Mouse (Mus musculus) forebrain, embryonic 15.5 days (tissue): ENCODE data around the gene Tspo2. TPM values are rescaled to one million over a fixed set of nuclear protein-coding genes. Genes with fewer than 3 reads are reported as not detected.

Source experiments
- ATAC-seq: fragments of 200-750 bp; cut with Nextera tagmentation; replicated peaks from 2 replicates; pipeline ENCODE4 v1.8.0; 2017; ENCODE audit warnings: mild to moderate bottlenecking, moderate TSS enrichment, moderate library complexity
- H3K27ac ChIP-seq: fragments of 300-500 bp; sonication (generic); replicated peaks from 2 replicates; pipeline ENCODE4 v1.5.1; 2015; ENCODE audit warnings: mild to moderate bottlenecking, inconsistent platforms
- H3K27me3 ChIP-seq: fragments of 300-500 bp; sonication (generic); 2 replicates; pipeline ENCODE4 v1.6.1; 2015; ENCODE audit warnings: inconsistent platforms
- H3K36me3 ChIP-seq: fragments of 300-500 bp; sonication (generic); 2 replicates; pipeline ENCODE4 v1.6.1; 2015; ENCODE audit warnings: mild to moderate bottlenecking, inconsistent platforms
- H3K4me1 ChIP-seq: fragments of 300-500 bp; sonication (generic); 2 replicates; pipeline ENCODE4 v1.6.1; 2015; ENCODE audit warnings: inconsistent platforms
- H3K4me2 ChIP-seq: fragments of 300-500 bp; sonication (generic); replicated peaks from 2 replicates; pipeline ENCODE4 v1.6.1; 2015; ENCODE audit warnings: mild to moderate bottlenecking, inconsistent platforms
- H3K4me3 ChIP-seq: fragments of 300-500 bp; sonication (generic); 2 replicates; pipeline ENCODE4 v1.5.1; 2015; ENCODE audit warnings: mild to moderate bottlenecking, inconsistent platforms
- H3K9ac ChIP-seq: fragments of 300-500 bp; sonication (generic); replicated peaks from 2 replicates; pipeline ENCODE4 v1.6.1; 2015; ENCODE audit warnings: mild to moderate bottlenecking, inconsistent platforms
- H3K9me3 ChIP-seq: fragments of 300-500 bp; sonication (generic); 2 replicates; pipeline ENCODE4 v1.6.1; 2016; ENCODE audit warnings: inconsistent platforms
- WGBS: fragments of 180-500 bp; shearing (Covaris S2); methylation state at CpG from one replicate; pipeline ENCODE4 v1.1.7; 2015; ENCODE audit warnings: mixed read lengths; 5-methylcytosine and 5-hydroxymethylcytosine counted together
- polyA plus RNA-seq: library from polyadenylated mRNA; unstranded; fragments of >200 nt; fragmentation: Nextera tagmentation; extraction: Ambion mirVana; gene quantifications from 2 replicates; pipeline ENCODE4 v1.2.1, GENCODE M21; 2015

The Tspo2 gene
- polyA plus RNA-seq, 1 experiment from 2014 or later: 2.8 TPM

DNA sequence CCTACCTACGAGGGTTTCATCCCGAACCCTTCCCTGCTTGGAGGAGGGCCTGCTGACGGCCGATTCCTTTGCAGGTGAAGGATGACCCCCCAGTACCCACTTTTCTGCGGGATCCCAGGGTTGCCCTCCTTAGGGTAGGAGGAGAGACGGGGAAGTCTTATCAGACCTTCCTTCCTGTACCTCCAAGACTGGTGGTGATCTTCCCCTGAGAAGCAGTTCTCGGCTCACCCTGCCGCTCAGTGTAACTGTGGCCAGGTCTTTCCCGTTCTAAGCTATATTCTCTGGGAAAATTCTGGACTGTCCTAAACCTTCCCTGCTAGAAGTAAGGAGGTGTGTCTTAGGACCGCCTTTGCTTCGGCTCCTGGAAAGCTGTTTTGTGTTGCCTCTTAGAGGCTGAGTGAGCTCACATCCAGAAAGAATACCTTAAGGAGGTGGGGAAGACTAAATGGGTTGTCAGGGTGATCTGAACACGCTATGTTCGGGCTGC, 41.0 kb downstream of the Tspo2 start:
- WGBS: under 1% methylated on average over 13 of the region's 13 CpGs
- H3K27ac ChIP-seq: peak overlapping the region; percentile 96
- H3K9ac ChIP-seq: peak overlapping the region; percentile 67
- no peaks in the 10 kb centered on the region for H3K9me3 ChIP-seq
- H3K36me3 ChIP-seq: peaks cover 7% of the 10 kb centered on the region
- H3K4me2 ChIP-seq: peak overlapping the region; percentile 83
- H3K4me3 ChIP-seq: peak overlapping the region; percentile 80
- H3K27me3 ChIP-seq: no peaks in the 10 kb centered on the region
- peaks cover 38% of the 10 kb centered on the region for H3K4me1 ChIP-seq
- peak; percentile 32 for ATAC-seq

DNA sequence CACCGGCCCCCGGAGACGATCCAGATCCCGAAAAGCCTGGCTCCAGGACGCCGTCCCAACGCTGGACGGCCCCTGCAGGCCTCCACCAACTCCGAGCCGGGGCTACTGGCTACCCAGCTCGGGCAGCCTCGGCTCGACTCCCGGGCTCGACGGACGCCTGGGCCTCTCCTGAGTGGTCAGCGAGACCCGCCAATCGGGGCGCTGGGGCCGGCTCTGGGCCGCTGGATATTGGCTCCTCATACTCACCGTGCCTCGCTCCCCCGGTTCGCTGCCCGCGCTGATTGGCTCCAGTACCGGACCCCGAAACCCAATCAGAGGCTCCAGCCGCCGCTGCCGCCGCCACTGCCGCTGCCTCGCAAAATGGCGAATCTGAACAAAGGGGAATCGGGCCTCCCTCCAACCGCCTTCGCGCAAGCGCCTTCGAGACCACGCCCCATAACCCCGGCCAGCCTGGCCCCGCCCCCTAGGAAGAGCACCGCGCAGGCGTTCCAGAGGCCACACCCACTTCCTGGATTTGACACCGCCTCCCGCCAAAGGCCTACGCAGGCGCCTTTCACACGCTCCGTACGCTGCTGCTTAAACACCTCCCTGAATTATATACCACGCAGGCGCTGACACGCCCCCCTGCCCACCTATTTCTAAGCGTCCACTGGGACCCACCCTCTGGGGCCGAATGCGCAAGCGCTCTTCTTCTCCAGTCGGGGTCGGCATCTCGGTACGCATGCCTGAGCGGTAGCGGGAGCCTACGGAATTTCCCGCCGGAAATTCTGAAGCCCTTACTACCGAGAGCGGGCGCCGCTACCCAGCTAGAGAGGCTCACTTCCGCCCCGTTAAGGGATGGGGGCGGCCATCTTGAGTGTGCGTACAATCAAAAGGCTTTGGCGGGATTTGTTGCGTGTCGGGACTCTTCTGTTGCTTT, 41.7 kb downstream of the Tspo2 start, which contains the start of the genes Nfya and Oard1:
Gene Nfya (minus strand): TSS at position 527 of the 919 bp plus-strand sequence.
Gene Oard1 (plus strand): TSS at position 635 of the 919 bp plus-strand sequence.
- Histone ChIP-seq H3K27ac (peak within 1 kb of the TSS; percentile 99), H3K4me3 (peak within 1 kb of the TSS; percentile 80), H3K4me2 (peak within 1 kb of the TSS; percentile 83), H3K4me1 (peaks cover 38% of the 10 kb centered on the region), H3K27me3 (no peaks in the 10 kb centered on the region), H3K9ac (peak within 1 kb of the TSS; percentile 95), H3K36me3 (0 out of 2 replicates have a peak, but pooled peaks cover under 1% of the 10 kb centered on the region), H3K9me3 (no peaks in the 10 kb centered on the region)
- ATAC-seq: peak; percentile 97
- WGBS: under 1% methylated on average over 84 of the region's 84 CpGs

DNA sequence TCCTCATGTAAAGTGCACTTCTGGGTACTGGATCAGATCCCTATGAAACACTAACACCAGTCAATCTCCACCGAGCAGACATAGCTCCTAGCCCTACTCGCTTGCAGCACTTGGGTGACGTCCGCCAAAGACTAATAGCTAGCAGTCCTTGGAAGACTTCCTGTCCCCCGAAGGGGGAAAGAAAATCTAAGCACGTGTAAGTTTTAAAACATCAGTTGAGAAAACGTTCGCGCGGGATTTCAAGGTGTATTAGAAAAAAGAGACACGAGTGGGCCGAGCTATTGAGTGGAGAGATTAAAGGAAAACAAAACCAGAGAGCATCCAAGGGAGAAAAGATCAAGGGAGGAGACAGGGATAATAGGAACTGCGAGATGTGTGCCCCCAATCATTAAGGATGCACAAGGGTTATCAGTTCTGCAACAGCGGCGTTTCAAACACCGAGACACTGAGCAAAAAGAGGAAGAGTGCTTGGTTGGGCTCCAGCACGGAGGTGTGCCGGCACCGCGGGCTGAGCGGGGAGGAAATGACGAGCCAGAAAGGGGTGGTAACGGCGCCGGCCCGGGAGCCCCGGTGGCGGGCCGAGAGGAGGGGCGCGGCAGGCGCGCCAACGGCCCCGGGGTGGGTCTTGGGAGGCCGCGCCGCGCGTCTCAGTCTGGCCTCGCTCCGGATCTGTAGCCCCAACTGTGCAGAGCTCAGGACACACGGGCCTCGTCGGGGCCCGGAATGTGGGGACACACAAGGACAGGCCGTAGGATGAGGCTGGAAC, 42.6 kb downstream of the Tspo2 start:
- Histone ChIP-seq H3K4me2 (peak overlapping the region; percentile 58), H3K4me1 (peaks cover 38% of the 10 kb centered on the region), H3K4me3 (peak overlapping the region; percentile 80), H3K9ac (peak overlapping the region; percentile 95), H3K27me3 (no peaks in the 10 kb centered on the region), H3K9me3 (no peaks in the 10 kb centered on the region), H3K27ac (peak overlapping the region; percentile 99), H3K36me3 (no peaks in the 10 kb centered on the region)
- WGBS: under 1% methylated on average over 47 of the region's 47 CpGs
- peak; percentile 24 for ATAC-seq

DNA sequence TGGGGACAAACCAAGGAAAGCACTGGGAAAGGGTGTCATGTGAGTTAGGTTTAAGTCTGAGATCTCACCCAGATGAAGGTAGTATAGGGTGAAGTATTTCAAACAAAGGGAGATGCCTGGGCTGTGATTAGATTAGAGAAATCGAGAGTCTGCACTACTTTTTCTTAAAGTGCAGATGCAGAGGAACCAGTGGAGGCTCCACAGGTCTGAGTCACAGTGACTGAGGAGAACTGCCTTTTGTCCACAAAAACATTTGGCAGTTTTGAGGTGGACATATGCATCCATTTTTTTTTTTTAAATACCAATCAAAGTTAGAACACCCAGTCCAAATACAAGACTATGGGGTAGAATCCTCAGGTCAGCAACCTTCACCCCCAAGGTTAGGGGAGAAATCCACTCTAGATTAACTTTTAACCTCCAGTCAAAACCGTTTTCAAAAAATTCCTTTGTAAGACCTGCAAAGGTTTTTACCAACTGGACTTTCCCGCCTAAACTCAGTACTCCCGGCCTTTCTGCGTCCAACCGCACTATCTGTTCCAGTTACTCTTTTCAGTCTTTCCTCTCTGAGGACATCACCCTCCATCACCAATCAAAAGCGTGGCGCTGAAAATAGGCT, 43.3 kb downstream of the Tspo2 start:
- peak overlapping the region; percentile 58 for H3K4me2 ChIP-seq
- no peaks in the 10 kb centered on the region for H3K36me3 ChIP-seq
- peak overlapping the region; percentile 99 for H3K27ac ChIP-seq
- no peak for ATAC-seq
- H3K9ac ChIP-seq: peak overlapping the region; percentile 95
- peaks cover 38% of the 10 kb centered on the region for H3K4me1 ChIP-seq
- WGBS: 10% methylated on average over 8 of the region's 8 CpGs
- H3K27me3 ChIP-seq: no peaks in the 10 kb centered on the region
- H3K4me3 ChIP-seq: peak overlapping the region; percentile 80
- H3K9me3 ChIP-seq: no peaks in the 10 kb centered on the region

DNA sequence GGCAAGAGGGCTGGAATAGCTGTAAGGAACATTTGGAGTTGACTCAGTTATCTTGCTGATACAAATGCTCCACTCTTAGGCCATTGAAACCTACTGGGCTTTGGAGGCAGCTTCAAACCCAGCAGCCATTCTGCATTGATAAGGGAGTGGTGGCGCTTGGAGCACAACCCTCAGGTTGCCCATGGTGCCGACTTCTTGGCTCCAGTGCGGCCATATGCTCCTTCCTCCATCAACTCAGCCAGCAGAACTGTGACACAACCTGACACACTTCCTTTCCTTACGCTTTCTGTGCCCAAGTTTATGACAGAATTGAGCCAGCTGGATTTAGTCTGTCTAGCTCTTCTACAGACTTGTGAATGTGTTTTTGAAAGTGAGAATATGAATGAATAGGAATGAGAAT, 44.2 kb downstream of the Tspo2 start:
- no peak for ATAC-seq
- WGBS: 69% methylated on average over 4 of the region's 4 CpGs
- peak overlapping the region; percentile 99 for H3K27ac ChIP-seq
- H3K27me3 ChIP-seq: no peaks in the 10 kb centered on the region
- no peak overlapping the region for H3K9ac ChIP-seq
- H3K4me2 ChIP-seq: peak overlapping the region; percentile 58
- no peaks in the 10 kb centered on the region for H3K36me3 ChIP-seq
- H3K4me3 ChIP-seq: peak overlapping the region; percentile 80; the same call in 1 of the 2 replicates
- H3K4me1 ChIP-seq: peaks cover 38% of the 10 kb centered on the region
- no peaks in the 10 kb centered on the region for H3K9me3 ChIP-seq

DNA sequence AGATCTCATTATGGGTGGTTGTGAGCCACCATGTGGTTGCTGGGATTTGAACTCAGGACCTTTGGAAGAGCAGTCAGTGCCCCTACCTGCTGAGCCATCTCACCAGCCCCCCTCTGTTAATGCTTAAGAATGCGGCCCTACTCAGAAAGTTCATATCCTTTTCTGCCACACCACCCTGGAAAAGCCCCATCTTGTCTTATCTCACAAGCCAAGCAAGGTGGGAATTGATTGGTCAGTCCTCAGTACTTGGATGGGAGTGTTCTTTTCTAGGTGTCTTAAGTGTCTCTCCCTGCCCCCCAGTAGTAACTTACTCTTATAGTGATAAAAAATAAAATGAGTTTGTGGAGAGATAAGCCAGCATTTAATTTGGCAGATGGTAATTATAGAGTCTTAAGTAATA, 46.6 kb downstream of the Tspo2 start:
- H3K36me3 ChIP-seq: peaks cover 6% of the 10 kb centered on the region; the same call in 1 of the 2 replicates
- H3K4me2 ChIP-seq: no peak overlapping the region
- H3K27ac ChIP-seq: no peak overlapping the region
- no peaks in the 10 kb centered on the region for H3K9me3 ChIP-seq
- WGBS: 94% methylated on average over 1 of the region's 1 CpGs
- no peak for ATAC-seq
- no peak overlapping the region for H3K4me3 ChIP-seq
- H3K27me3 ChIP-seq: no peaks in the 10 kb centered on the region
- peaks cover 23% of the 10 kb centered on the region for H3K4me1 ChIP-seq
- no peak overlapping the region for H3K9ac ChIP-seq

DNA sequence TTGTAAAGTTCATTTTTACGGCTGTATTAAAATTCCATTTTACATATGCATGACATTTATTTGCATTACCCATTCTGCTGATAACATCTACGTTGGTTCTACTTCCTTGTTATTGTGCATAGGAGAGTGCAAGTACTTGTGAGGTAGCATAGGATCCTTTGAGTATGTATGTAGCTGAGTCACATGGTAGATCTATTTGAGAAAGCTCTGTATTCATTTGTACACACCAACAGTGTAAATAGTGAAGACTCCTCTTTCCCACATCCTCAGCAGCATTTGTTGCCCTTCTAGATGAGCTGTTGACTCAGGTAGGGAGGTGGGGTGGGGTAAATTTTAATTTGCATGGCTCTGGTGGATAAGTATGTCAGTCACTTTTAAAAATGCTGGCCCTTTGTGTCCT, 47.5 kb downstream of the Tspo2 start:
- Histone ChIP-seq H3K27me3 (no peaks in the 10 kb centered on the region), H3K4me2 (no peak overlapping the region), H3K9me3 (no peaks in the 10 kb centered on the region), H3K36me3 (peaks cover 14% of the 10 kb centered on the region), H3K4me1 (peaks cover 23% of the 10 kb centered on the region), H3K27ac (no peak overlapping the region), H3K9ac (no peak overlapping the region), H3K4me3 (no peak overlapping the region)
- WGBS: 95% methylated on average over 2 of the region's 2 CpGs
- no peak for ATAC-seq

DNA sequence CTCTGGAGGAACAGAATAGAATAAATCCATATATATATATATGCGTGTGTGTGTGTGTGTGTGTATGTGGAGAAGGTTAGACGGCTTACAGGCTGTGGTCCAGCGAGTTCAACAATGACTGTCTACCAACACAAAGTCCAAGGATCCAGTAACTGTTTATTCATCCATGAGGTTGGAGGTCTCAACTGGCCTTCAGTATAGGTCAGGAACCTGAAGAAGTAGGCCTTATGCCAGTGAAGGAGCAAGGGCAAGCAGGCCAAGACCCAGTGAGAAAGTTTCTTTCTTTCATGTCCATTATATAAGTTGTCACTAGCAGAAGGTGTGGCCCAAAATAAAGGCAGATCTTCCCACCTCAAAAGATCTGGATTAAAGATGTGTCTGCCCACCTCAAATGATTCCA, 48.6 kb downstream of the Tspo2 start:
- H3K9ac ChIP-seq: no peak overlapping the region
- peaks cover 17% of the 10 kb centered on the region for H3K4me1 ChIP-seq
- H3K27me3 ChIP-seq: no peaks in the 10 kb centered on the region
- 93% methylated on average over 3 of the region's 3 CpGs for WGBS
- no peak overlapping the region for H3K4me2 ChIP-seq
- no peak overlapping the region for H3K4me3 ChIP-seq
- no peaks in the 10 kb centered on the region for H3K9me3 ChIP-seq
- H3K36me3 ChIP-seq: peaks cover 22% of the 10 kb centered on the region
- ATAC-seq: no peak
- no peak overlapping the region for H3K27ac ChIP-seq

DNA sequence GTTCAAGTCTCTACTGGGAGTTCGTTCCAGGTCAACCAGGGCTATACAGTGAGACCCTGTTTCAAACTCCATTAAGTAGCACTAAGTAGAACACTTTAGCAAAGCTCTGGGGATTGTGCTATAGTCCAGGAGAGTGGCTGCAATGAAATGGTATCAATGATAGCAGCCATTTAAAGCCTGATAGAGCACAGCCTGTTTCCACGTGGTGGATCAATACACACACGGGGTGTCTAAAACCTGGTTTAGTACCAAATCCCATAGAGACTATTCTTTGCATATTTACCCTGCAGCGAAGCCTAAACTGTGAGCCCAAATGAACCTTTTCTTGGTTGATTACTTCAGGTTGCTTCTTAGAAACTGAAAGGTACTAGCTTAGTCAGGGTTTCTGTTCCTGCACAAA, 49.6 kb downstream of the Tspo2 start:
- H3K27ac ChIP-seq: no peak overlapping the region
- H3K4me1 ChIP-seq: peaks cover 8% of the 10 kb centered on the region; the same call in 1 of the 2 replicates
- no peaks in the 10 kb centered on the region for H3K27me3 ChIP-seq
- no peak overlapping the region for H3K4me2 ChIP-seq
- 86% methylated on average over 4 of the region's 4 CpGs for WGBS
- ATAC-seq: no peak
- H3K9me3 ChIP-seq: no peaks in the 10 kb centered on the region
- peaks cover 22% of the 10 kb centered on the region for H3K36me3 ChIP-seq
- no peak overlapping the region for H3K4me3 ChIP-seq
- H3K9ac ChIP-seq: no peak overlapping the region
